Comparison of ENCODE assay signal across 9 mouse cellular contexts in the genomic region with DNA sequence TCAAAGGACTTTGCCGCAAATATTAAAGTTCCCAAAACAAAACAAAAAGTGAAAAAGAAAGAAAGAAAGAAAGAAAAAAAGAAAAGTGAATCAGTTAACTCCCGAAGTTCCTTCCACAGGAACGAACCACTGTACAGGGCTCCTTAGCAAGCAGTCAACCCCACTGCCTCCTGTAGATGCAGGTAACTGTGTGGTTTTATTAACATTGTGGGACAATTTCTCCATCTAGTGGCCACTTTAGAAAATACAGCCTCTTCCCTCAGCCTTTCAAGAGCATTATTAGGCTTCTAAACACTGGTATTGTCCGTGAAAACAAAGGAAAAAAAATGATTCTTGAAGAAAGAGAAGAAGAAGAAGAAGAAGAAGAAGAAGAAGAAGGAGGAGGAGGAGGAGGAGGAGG.
A peak's percentile ranks its signal among the peaks of the same experiment; 100 is the strongest.
DNase-seq lines count a peak whose midpoint lies in the region; ATAC-seq and TF ChIP-seq lines count a peak whose summit lies in the region.
"Had no signal": no experiment of that assay in that cellular context is flagged by ENCODE, and none has a peak within 500 bp of the region (broad histone marks: within the 10 kb centered on the region; RNA-seq: fewer than 3 reads in every experiment).

No protein-coding gene starts in this region.

- intact Hi-C loops in left cerebral cortex, postnatal 14 days (cut with DNase I), result no loop called here
- intact Hi-C loops in left cerebral cortex, postnatal 36 days (cut with DNase I), result loop anchor here (10.0 kb wide), 1 partner anchor 1293 kb away; no protein-coding TSS in a partner anchor

- no peak overlapping the region for H3K27ac ChIP-seq in hindbrain, postnatal 0 days
- no peak overlapping the region for H3K27ac ChIP-seq in neural tube, embryonic 11.5 days (ENCODE audit: low read depth, low read length)
- H3K27ac ChIP-seq: lung, embryonic 15.5 days had no signal

- H3K9ac ChIP-seq in hindbrain, postnatal 0 days (replicated peaks; ENCODE audit: low read length), result no peak overlapping the region
- no peak overlapping the region for H3K9ac ChIP-seq in neural tube, embryonic 11.5 days (ENCODE audit: low read length)
- H3K9ac ChIP-seq: lung, embryonic 15.5 days had no signal

- TF ChIP-seq CTCF in hindbrain, postnatal 0 days (IDR thresholded peaks at IDR 0.05; ENCODE audit: low read depth), result peak; percentile 81

- H3K9me3 ChIP-seq in hindbrain, postnatal 0 days (ENCODE audit: low read length), result no peaks in the 10 kb centered on the region
- no peaks in the 10 kb centered on the region for H3K9me3 ChIP-seq in neural tube, embryonic 11.5 days (ENCODE audit: control insufficient read depth, low read length)
- H3K9me3 ChIP-seq: lung, embryonic 15.5 days had no signal

- 37% methylated on average over 4 of the region's 4 CpGs for WGBS in hindbrain, postnatal 0 days
- 54% methylated on average over 4 of the region's 4 CpGs for WGBS in neural tube, embryonic 11.5 days

- H3K4me2 ChIP-seq in hindbrain, postnatal 0 days (ENCODE audit: low read depth, low read length), result no peak overlapping the region
- H3K4me2 ChIP-seq in neural tube, embryonic 11.5 days (ENCODE audit: low read depth), result no peak overlapping the region
- H3K4me2 ChIP-seq: lung, embryonic 15.5 days had no signal

- no peak for ATAC-seq in CD4-positive, CD25-positive, alpha-beta regulatory T cell, adult 4 months
- peak; percentile 74 for ATAC-seq in hindbrain, postnatal 0 days
- ATAC-seq in neural tube, embryonic 11.5 days (ENCODE audit: insufficient read depth, low FRiP score, low TSS enrichment), result no peak; the same call in 1 of the 2 replicates
- ATAC-seq in erythroid progenitor cell, adult 5-6 weeks (replicated peaks; ENCODE audit: low FRiP score, poor library complexity, severe bottlenecking), result no peak

- H3K4me3 ChIP-seq in hindbrain, postnatal 0 days (ENCODE audit: low read length), result no peak overlapping the region
- H3K4me3 ChIP-seq in neural tube, embryonic 11.5 days (ENCODE audit: low read depth, low read length), result no peak overlapping the region
- H3K4me3 ChIP-seq: lung, embryonic 15.5 days had no signal

- DNase-seq in CD4-positive, CD25-positive, alpha-beta regulatory T cell, adult 2 months (ENCODE audit: low read depth, low spot score), result peak; percentile 31
- DNase-seq in left cerebral cortex, postnatal 14 days (ENCODE audit: low spot score in 2 of 2), result peak; percentile 49 to 62
- DNase-seq in left cerebral cortex, postnatal 36 days (ENCODE audit: low spot score in 2 of 2), result no peak
- DNase-seq in c-Kit-positive CD71-positive TER-119-negative erythroid progenitor cells, embryonic 14.5 days (ENCODE audit: low read depth), result peak; percentile 6
- DNase-seq in hindbrain, postnatal 0 days (ENCODE audit: low spot score), result peak; percentile 92
- peak; percentile 43 for DNase-seq in neural tube, embryonic 11.5 days (ENCODE audit: low spot score)

- H3K27me3 ChIP-seq in hindbrain, postnatal 0 days (ENCODE audit: insufficient read depth, low read length), result no peaks in the 10 kb centered on the region
- H3K27me3 ChIP-seq in neural tube, embryonic 11.5 days (ENCODE audit: control insufficient read depth, insufficient read depth, low read length), result no peaks in the 10 kb centered on the region
- H3K27me3 ChIP-seq: lung, embryonic 15.5 days had no signal

- no peaks in the 10 kb centered on the region for H3K4me1 ChIP-seq in hindbrain, postnatal 0 days (ENCODE audit: insufficient read depth, low read length)
- H3K4me1 ChIP-seq in neural tube, embryonic 11.5 days (ENCODE audit: control insufficient read depth, insufficient read depth, low read length), result no peaks in the 10 kb centered on the region
- H3K4me1 ChIP-seq: lung, embryonic 15.5 days had no signal

- no peaks in the 10 kb centered on the region for H3K36me3 ChIP-seq in hindbrain, postnatal 0 days (ENCODE audit: insufficient read depth, low read length)
- no peaks in the 10 kb centered on the region for H3K36me3 ChIP-seq in neural tube, embryonic 11.5 days (ENCODE audit: control insufficient read depth, insufficient read depth, low read length)
- H3K36me3 ChIP-seq: lung, embryonic 15.5 days had no signal

Comparison
In these comparisons a context has a peak if more than half of its experiments do, and no peak if none do; other contexts are left out.
1. DNase-seq: peak in CD4-positive, CD25-positive, alpha-beta regulatory T cell, adult 2 months (single experiment), left cerebral cortex, postnatal 14 days (2 of 2), c-Kit-positive CD71-positive TER-119-negative erythroid progenitor cells, embryonic 14.5 days (single experiment), hindbrain, postnatal 0 days (single experiment) and neural tube, embryonic 11.5 days (single experiment); none in left cerebral cortex, postnatal 36 days (0 of 2).